ENCODE assay signal across 24 mouse cellular contexts in genomic region chr17:60249923-60250322, GRCm38 (mm10).
DNase-seq lines count a peak whose midpoint lies in the region; ATAC-seq and TF ChIP-seq lines count a peak whose summit lies in the region.
"Had no signal": no experiment of that assay in that cellular context is flagged by ENCODE, and none has a peak within 500 bp of the region (broad histone marks: within the 10 kb centered on the region; RNA-seq: fewer than 3 reads in every experiment).

No protein-coding gene starts in this region.

- peak; percentile 53 to 75; a peak in 2 of 4 replicates for TF ChIP-seq EP300 in MEL (IDR thresholded peaks at IDR 0.05; ENCODE audit: low read depth in 1 of 2, low read length in 2 of 2)

- WGBS in kidney, embryonic 14.5 days: 88% methylated on average over 1 of the region's 1 CpGs

- TF ChIP-seq CTCF in MEL (IDR thresholded peaks at IDR 0.05 in 2 of 3, conservative IDR thresholded peaks at IDR 0.05 in 1 of 3; ENCODE audit: control insufficient read depth in 1 of 3, insufficient read depth in 1 of 3, low read depth in 2 of 3, low read length in 3 of 3, poor library complexity in 1 of 3, severe bottlenecking in 1 of 3): no peak

- H3K79me2 ChIP-seq in MEL (ENCODE audit: control insufficient read depth, insufficient read depth, low read length, poor library complexity): no peaks in the 10 kb centered on the region

- peaks cover 0 to 5% of the 10 kb centered on the region in 2 experiments; a peak in 2 of 4 replicates for H3K36me3 ChIP-seq in MEL (ENCODE audit: control insufficient read depth in 1 of 2, insufficient read depth in 2 of 2, low read length in 2 of 2)
- no peaks in the 10 kb centered on the region for H3K36me3 ChIP-seq in kidney, embryonic 14.5 days (ENCODE audit: control insufficient read depth, insufficient read depth, low read length)
- H3K36me3 ChIP-seq: embryonic facial prominence, embryonic 10.5 days; embryonic facial prominence, embryonic 12.5 days; forebrain, embryonic 10.5 days; forebrain, embryonic 12.5 days; G1E had no signal

- no peak overlapping the region for H3K9ac ChIP-seq in MEL (ENCODE audit: control insufficient read depth, low read depth, low read length, poor library complexity, severe bottlenecking)
- H3K9ac ChIP-seq in kidney, embryonic 14.5 days (ENCODE audit: low read depth, low read length): no peak overlapping the region
- H3K9ac ChIP-seq: embryonic facial prominence, embryonic 12.5 days; forebrain, embryonic 12.5 days had no signal

- no peak overlapping the region for H3K4me2 ChIP-seq in kidney, embryonic 14.5 days (replicated peaks; ENCODE audit: low read depth, low read length)
- H3K4me2 ChIP-seq: embryonic facial prominence, embryonic 12.5 days; forebrain, embryonic 12.5 days had no signal

- no peak overlapping the region for H3K4me3 ChIP-seq in MEL (ENCODE audit: control insufficient read depth in 1 of 2, insufficient read depth in 1 of 2, low read depth in 2 of 2, low read length in 2 of 2)
- no peak overlapping the region for H3K4me3 ChIP-seq in kidney, embryonic 14.5 days (ENCODE audit: low read length)
- H3K4me3 ChIP-seq: embryonic facial prominence, embryonic 10.5 days; embryonic facial prominence, embryonic 12.5 days; erythroblast, embryonic 14.5 days; forebrain, embryonic 10.5 days; forebrain, embryonic 12.5 days had no signal

- peaks cover 0 to 3% of the 10 kb centered on the region in 2 experiments; a peak in 2 of 4 replicates for H3K4me1 ChIP-seq in MEL (ENCODE audit: control insufficient read depth in 1 of 2, insufficient read depth in 2 of 2, low read length in 2 of 2)
- no peaks in the 10 kb centered on the region for H3K4me1 ChIP-seq in kidney, embryonic 14.5 days (ENCODE audit: control insufficient read depth, insufficient read depth, low read length)
- H3K4me1 ChIP-seq: embryonic facial prominence, embryonic 10.5 days; embryonic facial prominence, embryonic 12.5 days; forebrain, embryonic 10.5 days; forebrain, embryonic 12.5 days had no signal

- no peak for TF ChIP-seq RAD21 in MEL (IDR thresholded peaks at IDR 0.05; ENCODE audit: low read depth, low read length)

- DNase-seq in 3T3-L1 (ENCODE audit: low read depth, low spot score) (peak; percentile 77), MEL (ENCODE audit: low read depth, low spot score) (peak; percentile 50)
- peak; percentile 35 for DNase-seq in Muller cell, postnatal 12 days (ENCODE audit: inconsistent ontology term)
- no peak for DNase-seq in thymus, postnatal 36 days
- DNase-seq in adrenal gland, postnatal 25 days: no peak
- DNase-seq: adrenal gland, adult 2 months; adrenal gland, postnatal 10 days; adrenal gland, postnatal 36 days; cerebellum, adult 11-12 months; cerebellum, adult 2 months; cerebellum, adult 9-10 months; cerebellum, postnatal 10 days; cerebellum, postnatal 25 days had no signal

- no peak for TF ChIP-seq POLR2A in MEL (IDR thresholded peaks at IDR 0.05; ENCODE audit: control insufficient read depth in 1 of 2, insufficient read depth in 1 of 2, low read depth in 1 of 2, low read length in 2 of 2, poor library complexity in 1 of 2)

- H3K27me3 ChIP-seq in MEL (ENCODE audit: control insufficient read depth in 1 of 2, insufficient read depth in 2 of 2, low read length in 2 of 2): no peaks in the 10 kb centered on the region
- no peaks in the 10 kb centered on the region for H3K27me3 ChIP-seq in kidney, embryonic 14.5 days (ENCODE audit: control insufficient read depth, insufficient read depth, low read length)
- H3K27me3 ChIP-seq: CH12.LX; embryonic facial prominence, embryonic 12.5 days; forebrain, embryonic 12.5 days had no signal

- H3K9me3 ChIP-seq in MEL (replicated peaks; ENCODE audit: insufficient read depth, low read length): no peaks in the 10 kb centered on the region
- no peaks in the 10 kb centered on the region; the same call in 1 of the 2 replicates for H3K9me3 ChIP-seq in kidney, embryonic 14.5 days (ENCODE audit: control insufficient read depth, low read length)
- H3K9me3 ChIP-seq: embryonic facial prominence, embryonic 10.5 days; embryonic facial prominence, embryonic 12.5 days; forebrain, embryonic 10.5 days; forebrain, embryonic 12.5 days had no signal

- ATAC-seq in kidney, embryonic 14.5 days (ENCODE audit: low FRiP score, low TSS enrichment): no peak
- ATAC-seq: CD4-positive, CD25-positive, alpha-beta regulatory T cell, adult 4 months; forebrain, embryonic 14.5 days; forebrain, embryonic 16.5 days had no signal

- H3K27ac ChIP-seq in MEL (ENCODE audit: control insufficient read depth, low read depth, low read length): no peak overlapping the region
- no peak overlapping the region for H3K27ac ChIP-seq in kidney, embryonic 14.5 days (ENCODE audit: low read depth, low read length)
- H3K27ac ChIP-seq: embryonic facial prominence, embryonic 10.5 days; embryonic facial prominence, embryonic 12.5 days; forebrain, embryonic 10.5 days; forebrain, embryonic 12.5 days had no signal

TF ChIP-seq in MEL, 35 proteins besides CTCF, POLR2A, EP300 and RAD21:
- TF ChIP-seq SMC3 (IDR thresholded peaks at IDR 0.05; ENCODE audit: low read depth, low read length) (no peak), TCF12 (IDR thresholded peaks at IDR 0.05; ENCODE audit: low read depth, low read length) (no peak), TAL1 (IDR thresholded peaks at IDR 0.05; ENCODE audit: low read length) (peak; percentile 39; the same call in 1 of the 2 replicates)
TF ChIP-seq in MEL: peak in this region for 1.

Comparison
In these comparisons a context has a peak if more than half of its experiments do, and no peak if none do; other contexts are left out.
1. DNase-seq: peak in 3T3-L1 (single experiment), MEL (single experiment) and Muller cell, postnatal 12 days (single experiment); none in thymus, postnatal 36 days (0 of 2) and adrenal gland, postnatal 25 days (single experiment).